21 mouse cellular contexts compared by ENCODE assay signal in the genomic region with DNA sequence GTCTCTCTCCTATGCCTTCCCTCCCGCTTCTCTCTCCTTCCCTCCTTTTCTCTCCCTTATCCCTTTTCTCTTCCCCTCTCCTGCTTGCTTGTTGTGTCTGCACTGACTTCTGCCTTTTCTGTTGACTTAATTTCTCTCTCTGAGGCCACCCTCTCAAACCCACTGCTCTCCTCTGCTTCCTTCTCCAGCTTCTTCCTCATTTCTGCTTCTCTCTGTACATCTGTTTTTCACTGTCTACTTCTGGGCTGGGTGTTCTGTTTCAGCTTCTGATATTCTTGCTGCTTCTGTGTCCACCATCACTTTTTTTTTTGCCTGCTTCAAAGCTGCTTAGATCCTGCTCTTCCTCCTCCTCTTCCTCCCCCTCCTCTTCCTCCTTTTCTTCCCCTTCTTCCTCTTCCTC.
"Had no signal": no experiment of that assay in that cellular context is flagged by ENCODE, and none has a peak within 500 bp of the region (broad histone marks: within the 10 kb centered on the region; RNA-seq: fewer than 3 reads in every experiment).

No protein-coding gene starts in this region.

- H3K9ac ChIP-seq: liver, embryonic 15.5 days; liver, postnatal 0 days; lung, embryonic 15.5 days; midbrain, embryonic 12.5 days; neural tube, embryonic 13.5 days; neural tube, embryonic 15.5 days; stomach, embryonic 15.5 days had no signal

- H3K4me3 ChIP-seq: liver, embryonic 15.5 days; lung, embryonic 15.5 days; midbrain, embryonic 10.5 days; midbrain, embryonic 12.5 days; myocyte; neural tube, embryonic 13.5 days; neural tube, embryonic 15.5 days; stomach, embryonic 15.5 days had no signal

- H3K36me3 ChIP-seq: liver, embryonic 15.5 days; lung, embryonic 15.5 days; midbrain, embryonic 10.5 days; midbrain, embryonic 12.5 days; neural tube, embryonic 13.5 days; neural tube, embryonic 15.5 days; stomach, embryonic 15.5 days had no signal

- H3K4me2 ChIP-seq: liver, embryonic 15.5 days; lung, embryonic 15.5 days; midbrain, embryonic 12.5 days; neural tube, embryonic 13.5 days; neural tube, embryonic 15.5 days; stomach, embryonic 15.5 days had no signal

- H3K27ac ChIP-seq: liver, embryonic 15.5 days; lung, embryonic 15.5 days; midbrain, embryonic 10.5 days; midbrain, embryonic 12.5 days; neural tube, embryonic 13.5 days; neural tube, embryonic 15.5 days; stomach, embryonic 15.5 days; stomach, postnatal 0 days had no signal

- ATAC-seq: liver, postnatal 0 days; lung, postnatal 0 days; midbrain, embryonic 16.5 days had no signal

- H3K27me3 ChIP-seq: liver, embryonic 15.5 days; lung, embryonic 15.5 days; midbrain, embryonic 12.5 days; neural tube, embryonic 13.5 days; neural tube, embryonic 15.5 days; stomach, embryonic 15.5 days had no signal

- DNase-seq: liver, postnatal 0 days; lung, adult 2 months; lung, postnatal 14 days; lung, postnatal 36 days; midbrain, embryonic 14.5 days; right cerebral cortex, postnatal 14 days; spleen, adult 18-20 months; thymus, adult 2 months; thymus, postnatal 25 days; thymus, postnatal 4 days had no signal

- H3K9me3 ChIP-seq: liver, embryonic 15.5 days; lung, embryonic 15.5 days; midbrain, embryonic 10.5 days; stomach, embryonic 15.5 days had no signal
